Mouse (Mus musculus): ENCODE data around the gene Zfp36l3.
"Not testable (repeated sequence)": the region's sequence is repeated elsewhere in the genome, so short reads cannot be mapped to it uniquely, and the experiment has no call there.

Gene Zfp36l3

DNA sequence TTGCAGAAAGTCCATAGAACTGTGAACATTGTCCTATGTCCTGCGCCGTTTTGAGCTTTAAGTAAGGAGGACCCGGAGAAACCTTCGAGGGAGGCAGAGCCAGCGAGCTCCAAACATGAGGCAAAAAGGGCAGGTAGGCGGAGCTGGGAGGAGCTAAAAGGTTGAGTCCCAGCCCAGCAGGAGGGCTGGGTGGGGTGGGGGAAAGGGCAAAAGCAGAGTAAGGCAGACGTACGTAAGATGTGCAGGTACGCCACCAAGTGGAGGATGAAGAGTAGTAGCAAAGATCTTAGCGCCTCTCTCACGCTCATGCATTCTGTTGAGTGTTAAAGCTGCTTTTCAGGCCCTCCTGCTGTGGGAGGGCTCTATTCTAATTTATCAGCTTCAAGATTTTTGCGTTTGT, at the start of gene Zfp36l3:
Gene Zfp36l3 (minus strand): TSS at position 119 of the 400 bp plus-strand sequence.
- no peak for DNase-seq (ENCODE audit: extremely low spot score)

DNA sequence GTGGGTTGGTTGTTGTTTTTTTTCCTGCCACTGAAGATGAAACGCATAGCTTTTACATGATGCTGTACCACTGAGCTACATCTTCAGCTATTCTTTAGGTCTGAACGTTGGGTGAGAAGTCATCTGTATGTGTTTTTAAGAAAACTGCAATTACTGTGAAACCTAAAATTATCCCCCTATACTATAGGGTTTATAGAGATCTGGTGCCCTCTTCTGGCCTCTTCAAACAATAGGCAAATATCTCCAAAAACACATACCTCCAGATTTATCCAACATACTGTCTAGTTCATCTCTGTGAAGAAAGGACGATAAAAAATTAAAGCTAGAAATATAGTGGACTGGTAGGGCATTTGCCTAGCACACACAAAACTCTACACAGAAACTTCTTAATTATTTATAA, 22.9 kb upstream of the Zfp36l3 start:
- DNase-seq (ENCODE audit: extremely low spot score): no peak

DNA sequence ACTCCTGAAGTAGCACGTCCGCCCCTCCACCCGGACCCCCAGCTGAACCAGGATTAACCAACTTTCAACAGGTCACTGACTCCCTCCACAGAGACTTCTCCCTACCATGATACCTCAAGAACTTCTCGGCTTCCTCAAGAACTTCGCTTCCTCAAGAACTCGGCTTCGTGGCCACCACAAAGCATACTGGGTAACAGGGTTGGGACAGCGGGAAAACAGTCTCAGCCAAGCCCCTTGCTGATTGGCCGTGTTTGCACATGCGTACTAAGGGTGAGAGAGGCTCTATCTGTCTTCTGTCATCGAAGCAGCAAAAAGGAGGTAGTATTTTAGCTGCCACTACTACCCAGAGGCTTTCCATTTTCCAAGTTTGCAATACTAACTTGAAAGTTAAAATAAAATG, 21.3 kb upstream of the Zfp36l3 start, which contains the start of gene Xlr:
Gene Xlr (minus strand): TSS at position 188 of the 400 bp plus-strand sequence.
- DNase-seq (ENCODE audit: extremely low spot score): not testable (repeated sequence)

DNA sequence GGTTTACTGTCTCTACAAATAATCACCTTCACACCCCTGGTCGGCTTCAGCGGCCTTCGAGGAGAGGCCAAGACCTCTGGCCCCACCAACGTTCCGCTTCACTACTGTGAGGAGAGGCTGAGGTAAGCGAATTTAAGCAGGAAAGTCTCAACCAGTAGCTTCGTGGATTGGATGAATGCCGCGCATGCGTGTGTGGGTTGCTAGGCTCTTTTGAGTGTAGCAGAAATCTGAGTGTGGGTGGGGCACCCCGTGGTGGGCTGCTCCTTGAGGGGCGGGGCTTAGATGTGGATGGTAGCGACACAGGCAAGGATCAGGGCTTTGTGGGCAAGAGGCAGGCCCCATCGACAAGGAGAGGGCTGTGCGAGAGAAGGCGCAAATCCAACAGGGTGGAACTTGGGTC, 18.5 kb downstream of the Zfp36l3 start, which contains the start of gene 1700013H16Rik:
Gene 1700013H16Rik (minus strand): TSS at position 96 of the 400 bp plus-strand sequence.
- DNase-seq (ENCODE audit: extremely low spot score): no peak

DNA sequence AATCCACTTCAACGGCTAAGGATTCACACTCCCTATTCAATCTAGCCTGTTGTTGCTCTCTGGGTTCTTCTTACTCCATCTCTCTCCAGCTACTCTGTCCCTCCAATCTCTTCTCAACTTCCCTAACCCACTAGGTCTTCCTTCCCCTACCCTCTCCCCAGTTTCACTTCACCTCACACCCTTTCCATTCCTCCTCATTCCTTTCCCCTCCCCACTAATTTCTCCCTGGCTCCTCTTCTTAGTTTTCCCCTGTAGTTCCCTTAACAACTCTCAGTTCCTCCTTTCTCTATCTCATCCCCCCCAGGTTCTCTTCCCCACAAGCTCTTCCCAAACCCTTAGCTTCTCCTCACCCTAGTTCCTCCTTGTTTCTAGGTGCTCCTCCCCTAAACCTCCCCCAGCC, 23.3 kb downstream of the Zfp36l3 start:
- no peak for DNase-seq (ENCODE audit: extremely low spot score)

DNA sequence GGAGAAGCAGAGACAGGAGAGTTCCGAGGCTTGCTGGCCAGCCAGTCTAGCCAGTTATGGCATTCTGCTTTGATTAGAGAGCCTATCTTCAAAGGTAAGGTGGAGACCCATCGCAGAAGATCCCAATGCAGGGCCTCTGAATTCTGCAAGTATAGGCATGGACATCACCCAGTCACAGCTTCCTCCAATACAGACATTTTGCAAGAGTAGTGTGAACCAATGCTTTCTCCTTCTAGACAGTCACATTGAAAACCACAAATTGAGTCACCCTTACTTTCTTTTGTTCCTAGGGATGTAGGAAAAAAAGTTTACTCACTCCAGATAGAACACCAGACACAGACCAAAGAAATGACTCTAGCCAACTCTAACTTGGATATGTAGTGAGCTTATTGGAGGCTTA, 47.2 kb downstream of the Zfp36l3 start:
- no peak for DNase-seq (ENCODE audit: extremely low spot score)

DNA sequence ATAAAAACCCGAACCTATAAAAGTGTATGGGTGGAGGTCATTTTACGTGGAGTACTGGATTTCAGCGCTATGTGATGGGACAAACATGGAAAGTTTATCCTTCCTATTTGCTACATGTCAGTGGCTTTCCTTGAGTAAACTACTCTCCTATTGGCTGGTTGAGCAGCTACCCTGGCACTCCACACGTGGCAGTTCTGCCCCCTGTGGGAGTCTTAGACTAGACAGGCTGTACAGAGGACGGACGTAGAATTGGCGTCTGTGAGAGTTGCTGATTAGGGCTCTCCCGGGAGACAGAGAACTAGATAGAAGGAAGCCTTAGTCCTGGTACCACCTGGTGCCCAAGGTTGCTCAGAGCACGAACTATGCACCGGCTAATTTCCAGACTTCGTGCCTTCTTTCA, 51.6 kb downstream of the Zfp36l3 start, which contains the start of gene 4930502E18Rik:
Gene 4930502E18Rik (plus strand): TSS at position 231 of the 400 bp plus-strand sequence.
- no peak for DNase-seq (ENCODE audit: extremely low spot score)
